Mouse (Mus musculus): ENCODE measurements around the gene Rab3a.

GRCm38 (mm10) chr8:70791294-70791701, 36.8 kb downstream of the Rab3a start:
- TF ChIP-seq CTCF (IDR thresholded peaks at IDR 0.05; ENCODE audit: low read depth) (no peak), EP300 (IDR thresholded peaks at IDR 0.05; ENCODE audit: low read depth) (no peak)
